Mouse (Mus musculus): ENCODE data around the gene Btbd35f25.
"Not testable (repeated sequence)": the region's sequence is repeated elsewhere in the genome, so short reads cannot be mapped to it uniquely, and the experiment has no call there.

The Btbd35f25 gene

GRCm38 (mm10) chrX:31717056-31717455 lies at the start of gene Btbd35f25:
Gene Btbd35f25, minus strand, starts transcription at chrX:31717156.
- not testable (repeated sequence) for DNase-seq (ENCODE audit: low spot score)

GRCm38 (mm10) chrX:31766255-31766654 lies 49.3 kb upstream of the Btbd35f25 start:
- DNase-seq (ENCODE audit: low spot score), result no peak

- DNase-seq (ENCODE audit: low spot score), result no peak
Observed at GRCm38 (mm10) chrX:31764001-31764400, 47.0 kb upstream of the Btbd35f25 start.

GRCm38 (mm10) chrX:31745079-31745478 lies 28.1 kb upstream of the Btbd35f25 start:
- DNase-seq (ENCODE audit: low spot score), result no peak

GRCm38 (mm10) chrX:31736958-31737357 lies 20.0 kb upstream of the Btbd35f25 start:
- no peak for DNase-seq (ENCODE audit: low spot score)

Measured in left cerebral cortex, adult 11 months (tissue).